Mouse (Mus musculus): Measurements from ENCODE around the gene Degs1. TPM values are rescaled to one million over a fixed set of nuclear protein-coding genes. Genes with fewer than 3 reads are reported as not detected.

The Degs1 gene
- polyA plus RNA-seq, 1 experiment: 52.0 TPM

DNA sequence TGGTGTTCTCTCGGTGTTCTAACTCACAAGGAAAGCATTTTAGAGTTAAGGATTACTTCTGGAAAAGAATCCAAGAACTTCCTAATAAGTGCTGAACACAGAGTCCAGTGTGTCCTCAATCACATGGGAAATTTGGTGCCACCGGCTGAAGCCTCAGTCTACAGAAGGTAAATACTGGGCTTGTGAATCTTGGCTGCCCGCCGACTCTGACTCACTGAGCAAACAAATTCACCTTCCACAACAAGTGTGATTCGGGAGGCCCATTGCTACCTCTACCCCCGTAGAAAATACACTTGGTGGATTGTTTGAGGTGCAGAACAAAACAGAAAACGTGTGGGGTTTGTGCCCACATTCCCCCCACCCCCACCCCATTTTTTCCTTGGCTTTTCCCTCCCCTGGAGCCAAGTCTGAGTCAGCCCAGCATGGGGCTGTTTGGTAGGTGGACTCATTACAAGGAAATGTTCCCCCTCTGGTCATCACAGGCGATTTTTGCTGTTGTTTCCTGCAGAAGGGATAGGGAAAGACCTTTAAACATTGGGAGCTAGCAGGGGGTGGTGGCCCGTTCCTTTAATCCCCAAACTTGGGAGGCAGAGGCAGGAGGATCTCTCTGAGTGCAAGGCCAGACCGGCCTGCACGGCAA is 26.4 kb downstream of the Degs1 start:
- no peak overlapping the region for H3K27ac ChIP-seq (replicated peaks; ENCODE audit: low read depth, low read length)
- no peak overlapping the region for H3K4me3 ChIP-seq (ENCODE audit: insufficient read depth, low read depth, low read length)
- no peaks in the 10 kb centered on the region for H3K4me1 ChIP-seq (ENCODE audit: control insufficient read depth, insufficient read depth, insufficient read length, low read length)

- no peak overlapping the region for H3K27ac ChIP-seq (replicated peaks; ENCODE audit: low read depth, low read length)
- H3K4me3 ChIP-seq (ENCODE audit: insufficient read depth, low read depth, low read length): no peak overlapping the region
- H3K4me1 ChIP-seq (ENCODE audit: control insufficient read depth, insufficient read depth, insufficient read length, low read length): no peaks in the 10 kb centered on the region
Observed at GRCm38 (mm10) chr1:182255031-182255430, 27.6 kb downstream of the Degs1 start.

- Histone ChIP-seq H3K4me1 (ENCODE audit: control insufficient read depth, insufficient read depth, insufficient read length, low read length) (no peaks in the 10 kb centered on the region), H3K27ac (replicated peaks; ENCODE audit: low read depth, low read length) (no peak overlapping the region), H3K4me3 (ENCODE audit: insufficient read depth, low read depth, low read length) (no peak overlapping the region)
Observed at GRCm38 (mm10) chr1:182254618-182255017, 28.0 kb downstream of the Degs1 start.

GRCm38 (mm10) chr1:182253756-182254534 is 28.7 kb downstream of the Degs1 start:
- H3K27ac ChIP-seq (replicated peaks; ENCODE audit: low read depth, low read length): no peak overlapping the region
- no peaks in the 10 kb centered on the region for H3K4me1 ChIP-seq (ENCODE audit: control insufficient read depth, insufficient read depth, insufficient read length, low read length)

GRCm38 (mm10) chr1:182252534-182253171 is 30.0 kb downstream of the Degs1 start:
- Histone ChIP-seq H3K4me3 (ENCODE audit: insufficient read depth, low read depth, low read length) (no peak overlapping the region), H3K4me1 (ENCODE audit: control insufficient read depth, insufficient read depth, insufficient read length, low read length) (no peaks in the 10 kb centered on the region), H3K27ac (replicated peaks; ENCODE audit: low read depth, low read length) (no peak overlapping the region)

More at GRCm38 (mm10) chr1:182253756-182254534, 28.7 kb downstream of the Degs1 start:
- H3K4me3 ChIP-seq (ENCODE audit: insufficient read depth, low read depth, low read length): no peak overlapping the region

DNA sequence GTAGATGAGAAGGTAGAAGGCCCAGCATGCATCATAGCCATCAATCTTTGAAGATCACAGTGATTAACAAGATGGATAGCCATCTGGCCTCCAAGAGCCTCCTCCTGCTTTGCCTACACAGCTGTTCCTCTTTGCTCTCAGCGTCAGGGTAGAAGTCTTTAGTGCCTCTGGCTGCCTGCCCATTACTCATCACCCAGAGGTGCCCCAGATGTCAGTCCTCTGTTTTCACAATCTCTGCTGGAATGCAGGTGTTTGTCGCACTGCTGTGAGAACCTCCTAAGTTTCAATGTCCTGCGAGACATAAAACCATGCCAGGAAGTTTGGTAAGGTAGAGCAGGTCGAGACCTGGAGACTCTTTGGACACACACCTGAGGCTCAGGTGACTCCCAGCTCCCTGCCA is 31.9 kb downstream of the Degs1 start:
- no peaks in the 10 kb centered on the region for H3K4me1 ChIP-seq (ENCODE audit: control insufficient read depth, insufficient read depth, insufficient read length, low read length)
- no peak overlapping the region for H3K27ac ChIP-seq (replicated peaks; ENCODE audit: low read depth, low read length)
- no peak overlapping the region for H3K4me3 ChIP-seq (ENCODE audit: insufficient read depth, low read depth, low read length)

- H3K27ac ChIP-seq (replicated peaks; ENCODE audit: low read depth, low read length): no peak overlapping the region
Observed at GRCm38 (mm10) chr1:182249298-182249697, 33.3 kb downstream of the Degs1 start.

GRCm38 (mm10) chr1:182245003-182245402 is 37.6 kb downstream of the Degs1 start:
- H3K4me3 ChIP-seq (ENCODE audit: insufficient read depth, low read depth, low read length): no peak overlapping the region
- H3K27ac ChIP-seq (replicated peaks; ENCODE audit: low read depth, low read length): no peak overlapping the region
- no peaks in the 10 kb centered on the region for H3K4me1 ChIP-seq (ENCODE audit: control insufficient read depth, insufficient read depth, insufficient read length, low read length)

More at GRCm38 (mm10) chr1:182249298-182249697, 33.3 kb downstream of the Degs1 start:
- H3K4me1 ChIP-seq (ENCODE audit: control insufficient read depth, insufficient read depth, insufficient read length, low read length): no peaks in the 10 kb centered on the region
- H3K4me3 ChIP-seq (ENCODE audit: insufficient read depth, low read depth, low read length): no peak overlapping the region

DNA sequence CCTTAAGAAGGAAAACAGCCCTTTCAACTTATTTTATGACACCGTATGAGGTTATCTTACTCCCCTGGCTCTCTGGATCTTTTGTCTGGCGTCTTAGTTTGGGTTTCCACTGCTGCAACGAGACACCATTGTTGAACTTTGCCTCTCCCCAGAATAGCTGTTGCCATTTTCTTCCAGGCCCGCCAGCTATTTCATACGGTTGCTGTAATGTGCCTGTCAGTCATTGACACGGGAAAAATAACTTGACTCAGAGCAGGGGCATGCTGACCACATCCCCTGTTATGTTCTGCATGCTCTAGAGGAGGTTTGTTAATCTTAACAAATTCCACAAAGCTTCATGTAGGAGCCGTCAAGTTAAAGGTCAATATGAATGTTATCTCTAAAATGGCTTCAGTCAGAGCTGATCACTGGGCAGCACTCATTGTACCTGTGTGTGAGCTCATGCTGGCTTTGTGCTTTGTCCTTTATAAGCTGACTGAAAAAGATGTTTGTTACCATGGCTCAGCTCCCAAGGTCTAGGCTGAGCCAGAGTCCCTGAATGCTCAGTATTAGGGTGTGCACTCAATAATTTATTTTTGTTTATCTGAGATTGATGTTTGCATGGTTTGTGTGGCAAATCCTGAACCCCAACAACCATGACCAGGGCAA is 44.4 kb downstream of the Degs1 start:
- no peak overlapping the region for H3K27ac ChIP-seq (replicated peaks; ENCODE audit: low read depth, low read length)
- no peaks in the 10 kb centered on the region for H3K4me1 ChIP-seq (ENCODE audit: control insufficient read depth, insufficient read depth, insufficient read length, low read length)
- no peak overlapping the region for H3K4me3 ChIP-seq (ENCODE audit: insufficient read depth, low read depth, low read length)

DNA sequence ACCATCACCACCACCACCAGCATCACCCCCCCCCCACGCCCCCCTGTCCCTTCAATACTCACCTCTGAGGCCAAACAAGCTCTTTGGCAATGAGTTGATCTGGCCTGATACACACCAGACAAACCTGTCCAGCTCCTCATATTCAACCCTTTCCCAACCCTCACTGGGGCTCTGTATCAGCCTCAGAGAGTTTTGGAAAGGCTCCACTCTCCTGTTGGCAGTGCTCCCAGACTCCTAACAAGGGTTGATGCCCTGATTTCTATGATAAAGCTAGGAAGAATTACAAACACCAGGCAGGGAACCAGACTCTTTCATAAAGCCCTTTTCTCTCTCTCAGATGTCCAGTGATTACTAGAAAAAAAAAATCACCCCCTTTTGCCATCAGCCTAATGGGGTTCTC is 45.2 kb downstream of the Degs1 start:
- H3K27ac ChIP-seq (replicated peaks; ENCODE audit: low read depth, low read length): no peak overlapping the region
- H3K4me1 ChIP-seq (ENCODE audit: control insufficient read depth, insufficient read depth, insufficient read length, low read length): no peaks in the 10 kb centered on the region
- no peak overlapping the region for H3K4me3 ChIP-seq (ENCODE audit: insufficient read depth, low read depth, low read length)

DNA sequence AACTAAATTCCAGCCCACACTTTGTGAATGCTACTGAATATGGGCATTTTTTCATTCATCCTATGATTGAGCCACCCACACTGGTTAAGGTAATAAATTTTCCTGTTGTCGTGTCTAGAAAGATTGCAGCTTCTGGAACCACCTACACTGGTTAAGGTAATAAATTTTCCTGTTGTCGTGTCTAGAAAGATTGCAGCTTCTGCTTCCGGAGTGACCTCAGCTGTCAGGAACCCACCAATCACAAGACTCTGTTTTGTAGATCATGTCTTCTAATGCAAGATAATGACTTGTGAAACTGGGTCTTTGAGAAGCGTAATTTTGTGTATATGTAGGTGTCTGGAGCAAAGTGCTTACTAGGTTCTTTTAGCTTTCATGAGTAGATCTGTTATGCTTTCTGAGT is 47.4 kb downstream of the Degs1 start:
- Histone ChIP-seq H3K4me1 (ENCODE audit: control insufficient read depth, insufficient read depth, insufficient read length, low read length) (no peaks in the 10 kb centered on the region), H3K4me3 (ENCODE audit: insufficient read depth, low read depth, low read length) (no peak overlapping the region)

GRCm38 (mm10) chr1:182229381-182229780 is 53.2 kb downstream of the Degs1 start:
- H3K4me3 ChIP-seq (ENCODE audit: insufficient read depth, low read depth, low read length): no peak overlapping the region
- no peak overlapping the region for H3K27ac ChIP-seq (replicated peaks; ENCODE audit: low read depth, low read length)
- 0 out of 2 replicates have a peak, but pooled peaks cover 4% of the 10 kb centered on the region for H3K4me1 ChIP-seq (ENCODE audit: control insufficient read depth, insufficient read depth, insufficient read length, low read length)

More for the DNA sequence above, 47.4 kb downstream of the Degs1 start:
- no peak overlapping the region for H3K27ac ChIP-seq (replicated peaks; ENCODE audit: low read depth, low read length)

DNA sequence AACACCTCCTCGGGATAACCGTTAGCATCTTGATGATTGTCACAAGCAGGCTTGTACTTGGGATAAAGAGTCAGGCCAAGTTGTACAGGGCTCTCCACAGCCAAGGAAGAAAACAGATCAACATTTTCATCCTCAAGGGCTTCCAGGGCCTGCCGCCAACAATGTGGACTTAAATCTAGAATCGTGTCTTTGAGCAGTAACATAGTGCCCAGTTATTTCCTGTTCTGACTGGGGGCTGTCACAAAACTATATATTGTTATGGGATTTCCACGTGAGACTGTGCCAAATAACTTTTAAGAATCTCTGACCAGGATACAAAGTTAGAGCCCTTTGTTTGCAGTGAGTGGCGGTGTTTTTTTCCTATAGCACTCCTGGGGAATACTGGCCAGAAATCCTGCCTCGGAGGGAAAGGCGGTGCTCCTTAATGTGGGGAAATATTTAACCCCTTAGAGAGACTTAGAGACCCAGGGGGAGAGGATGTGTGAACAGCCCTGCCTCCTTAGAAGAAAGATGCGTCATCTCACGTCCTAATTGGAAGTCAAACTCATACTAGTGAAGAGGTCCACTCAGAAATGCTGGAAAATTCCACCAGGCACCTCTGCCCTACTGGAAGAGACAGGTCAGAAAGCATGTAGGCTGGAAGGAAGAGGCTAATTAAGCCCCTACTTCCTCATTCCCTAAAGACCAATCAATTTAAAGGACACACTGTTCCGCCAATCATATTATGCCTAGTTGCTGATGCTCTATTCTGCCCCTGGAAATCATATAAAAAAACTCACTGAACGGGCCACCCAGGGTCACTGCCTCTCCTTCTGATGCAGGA is 55.3 kb downstream of the Degs1 start:
- no peak overlapping the region for H3K4me3 ChIP-seq (ENCODE audit: insufficient read depth, low read depth, low read length)
- H3K4me1 ChIP-seq (ENCODE audit: control insufficient read depth, insufficient read depth, insufficient read length, low read length): 0 out of 2 replicates have a peak, but pooled peaks cover 4% of the 10 kb centered on the region
- peak overlapping the region; percentile 90 for H3K27ac ChIP-seq (replicated peaks; ENCODE audit: low read depth, low read length)

DNA sequence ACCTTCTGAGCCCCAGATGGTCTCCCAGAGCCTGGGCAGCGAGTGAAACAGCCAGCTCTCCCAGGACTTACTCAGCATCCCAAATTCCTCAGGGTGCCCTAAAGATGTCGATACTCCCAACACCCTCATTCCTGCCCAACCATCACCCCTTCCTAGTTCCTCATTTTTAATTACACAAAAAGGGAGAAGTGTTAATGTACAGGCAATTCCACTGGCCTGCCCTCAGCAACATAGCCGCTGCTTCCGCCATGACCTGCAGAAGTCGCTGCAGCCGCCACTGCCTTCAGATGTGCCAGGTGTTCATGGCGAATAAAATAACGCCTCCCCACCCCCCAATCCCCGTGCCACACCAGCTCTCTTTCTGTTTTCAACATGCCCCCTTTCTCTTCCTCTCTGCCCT is 56.3 kb downstream of the Degs1 start:
- Histone ChIP-seq H3K4me1 (ENCODE audit: control insufficient read depth, insufficient read depth, insufficient read length, low read length) (0 out of 2 replicates have a peak, but pooled peaks cover 4% of the 10 kb centered on the region), H3K4me3 (ENCODE audit: insufficient read depth, low read depth, low read length) (no peak overlapping the region), H3K27ac (replicated peaks; ENCODE audit: low read depth, low read length) (no peak overlapping the region; the same call in 1 of the 2 replicates)
